Mouse (Mus musculus) kidney, adult 2 months (tissue): ENCODE results near the gene Bsn.

Experiments
- CTCF ChIP-seq: fragments of 200-500 bp; conservative IDR thresholded peaks from 2 replicates; pipeline ENCODE4 v1.5.1; 2011; ENCODE audit warnings: low read depth, mild to moderate bottlenecking, control low read depth, low read length, moderate library complexity, mixed read lengths; ENCODE audit not compliant: insufficient read depth, insufficient read length
- POLR2A ChIP-seq: fragments of 200-500 bp; IDR thresholded peaks from one replicate; pipeline ENCODE4 v1.6.1; 2011; ENCODE audit warnings: low read depth, low read length, control low read depth

GRCm38 (mm10) chr9:108062142-108062541 is 128.0 kb downstream of the Bsn start:
- TF ChIP-seq CTCF: no peak
- TF ChIP-seq POLR2A: no peak
